Mouse (Mus musculus) embryonic facial prominence, embryonic 11.5 days (tissue): ENCODE data around the gene Hoxa1. TPM values are rescaled to one million over a fixed set of nuclear protein-coding genes. Genes with fewer than 3 reads are reported as not detected.

Source experiments
- ATAC-seq: fragments of 200-750 bp; cut with Nextera tagmentation; replicated peaks from 2 replicates; pipeline ENCODE4 v1.8.0; 2017; ENCODE audit warnings: low read depth; ENCODE audit not compliant: insufficient number of reproducible peaks, low FRiP score, low TSS enrichment
- DNase-seq: peaks from one replicate; pipeline ENCODE4 v3.0.0-alpha.2; 2015; ENCODE audit warnings: low spot score
- H3K27ac ChIP-seq: fragments of 300-500 bp; sonication (generic); replicated peaks from 2 replicates; pipeline ENCODE4 v1.5.1; 2014; ENCODE audit warnings: mild to moderate bottlenecking, low read depth, low read length, control low read depth
- H3K27me3 ChIP-seq: fragments of 300-500 bp; sonication (generic); 2 replicates; pipeline ENCODE4 v1.6.1; 2014; ENCODE audit warnings: mild to moderate bottlenecking, low read length, moderate library complexity, mixed read lengths; ENCODE audit not compliant: control insufficient read depth, insufficient read depth
- H3K36me3 ChIP-seq: fragments of 300-500 bp; sonication (generic); replicated peaks from 2 replicates; pipeline ENCODE4 v1.6.1; 2014; ENCODE audit warnings: low read depth, mild to moderate bottlenecking, low read length, moderate library complexity, mixed read lengths; ENCODE audit not compliant: control insufficient read depth, insufficient read depth
- H3K4me1 ChIP-seq: fragments of 300-500 bp; sonication (generic); 2 replicates; pipeline ENCODE4 v1.6.1; 2014; ENCODE audit warnings: low read length, mixed read lengths; ENCODE audit not compliant: control insufficient read depth, insufficient read depth
- H3K4me2 ChIP-seq: fragments of 300-500 bp; sonication (generic); 2 replicates; pipeline ENCODE4 v1.6.1; 2014; ENCODE audit warnings: low read depth, mild to moderate bottlenecking, control low read depth, low read length, moderate library complexity
- H3K4me3 ChIP-seq: fragments of 300-500 bp; sonication (generic); 2 replicates; pipeline ENCODE4 v1.5.1; 2014; ENCODE audit warnings: low read depth, low read length, control low read depth
- H3K9ac ChIP-seq: fragments of 300-500 bp; sonication (generic); replicated peaks from 2 replicates; pipeline ENCODE4 v1.6.1; 2014; ENCODE audit warnings: mild to moderate bottlenecking, control low read depth, low read length
- H3K9me3 ChIP-seq: fragments of 300-500 bp; sonication (generic); replicated peaks from 2 replicates; pipeline ENCODE4 v1.6.1; 2016; ENCODE audit warnings: mild to moderate bottlenecking, low read length, inconsistent platforms, mixed read lengths; ENCODE audit not compliant: control insufficient read depth
- WGBS: fragments of 180-500 bp; shearing (Covaris S2); extraction: QIAGEN DNeasy Blood & Tissue Kit; methylation state at CpG from one replicate; pipeline ENCODE4 v1.1.7; 2014; 5-methylcytosine and 5-hydroxymethylcytosine counted together
- polyA plus RNA-seq: library from polyadenylated mRNA; unstranded; fragments of >200 nt; fragmentation: Nextera tagmentation; extraction: Ambion mirVana; gene quantifications from 2 replicates; pipeline ENCODE4 v1.2.1, GENCODE M21; 2014

The Hoxa1 gene
- polyA plus RNA-seq, 1 experiment from 2014 or later: 1.1 TPM

DNA sequence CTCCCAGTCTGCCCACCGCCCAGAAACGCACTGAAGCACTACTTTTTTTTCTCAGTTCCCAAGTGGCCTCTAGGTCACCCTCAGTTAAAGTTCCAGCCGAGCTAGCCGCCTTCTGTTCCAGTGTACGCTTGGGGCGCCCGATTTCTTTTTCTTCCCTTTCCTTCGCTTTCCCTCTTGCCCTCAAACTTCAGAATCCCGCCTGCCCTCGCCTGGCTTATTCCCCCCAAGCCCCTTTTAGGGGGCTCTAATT lies 44.9 kb upstream of the Hoxa1 start:
- ATAC-seq: no peak
- H3K9ac ChIP-seq: no peak overlapping the region
- under 1% methylated on average over 10 of the region's 10 CpGs for WGBS

DNA sequence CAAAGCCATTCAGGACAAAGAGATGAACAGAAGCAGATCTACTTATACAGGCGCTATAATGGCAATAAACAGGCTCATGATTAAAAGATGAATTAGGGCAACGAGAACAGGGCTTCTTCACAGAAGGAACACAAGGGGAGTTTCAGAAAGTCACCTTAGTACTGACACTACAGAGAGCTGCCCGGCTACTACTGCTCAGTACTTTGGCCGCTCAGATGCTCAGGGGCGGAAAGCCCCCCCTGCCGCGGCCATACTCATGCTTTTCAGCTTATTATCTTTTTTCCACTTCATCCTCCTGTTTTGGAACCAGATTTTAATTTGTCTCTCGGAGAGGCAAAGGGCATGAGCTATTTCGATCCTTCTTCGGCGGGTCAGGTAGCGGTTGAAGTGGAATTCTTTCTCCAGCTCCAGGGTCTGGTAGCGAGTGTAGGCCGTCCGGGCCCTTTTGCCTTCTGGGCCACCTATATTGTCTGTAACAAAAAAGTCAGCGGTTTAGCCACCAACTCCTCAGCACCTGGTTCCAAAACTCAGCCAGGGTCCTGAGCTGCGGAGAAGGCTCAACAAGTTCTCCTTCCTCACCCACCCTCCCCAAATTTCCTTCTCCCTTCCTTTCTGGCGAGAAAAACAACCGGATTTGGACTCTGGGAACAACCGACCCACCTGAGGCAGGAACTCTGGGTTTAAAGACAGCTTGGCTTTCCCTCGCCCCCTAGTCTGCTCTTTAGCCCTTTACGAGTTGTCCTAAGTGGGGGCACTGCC lies 44.4 kb upstream of the Hoxa1 start:
- Histone ChIP-seq H3K9me3 (no peaks in the 10 kb centered on the region), H3K4me1 (no peaks in the 10 kb centered on the region; the same call in 1 of the 2 replicates), H3K27me3 (peaks cover 94% of the 10 kb centered on the region), H3K27ac (no peak overlapping the region), H3K36me3 (no peaks in the 10 kb centered on the region), H3K9ac (no peak overlapping the region), H3K4me2 (no peak overlapping the region), H3K4me3 (peak overlapping the region; percentile 15; the same call in 1 of the 2 replicates)
- no peak for ATAC-seq
- DNase-seq: no peak
- 2% methylated on average over 22 of the region's 22 CpGs for WGBS

More for the DNA sequence above, 44.9 kb upstream of the Hoxa1 start:
- H3K4me1 ChIP-seq: no peaks in the 10 kb centered on the region; the same call in 1 of the 2 replicates
- H3K4me2 ChIP-seq: no peak overlapping the region
- H3K27ac ChIP-seq: no peak overlapping the region
- no peaks in the 10 kb centered on the region for H3K9me3 ChIP-seq
- no peak for DNase-seq
- peaks cover 95% of the 10 kb centered on the region for H3K27me3 ChIP-seq
- H3K36me3 ChIP-seq: no peaks in the 10 kb centered on the region
- peak overlapping the region; percentile 19; the same call in 1 of the 2 replicates for H3K4me3 ChIP-seq

GRCm38 (mm10) chr6:52201269-52201668 lies 43.2 kb upstream of the Hoxa1 start:
- no peaks in the 10 kb centered on the region; the same call in 1 of the 2 replicates for H3K4me1 ChIP-seq
- H3K27ac ChIP-seq: no peak overlapping the region
- H3K27me3 ChIP-seq: peaks cover 93% of the 10 kb centered on the region
- no peak for ATAC-seq
- no peak overlapping the region for H3K4me3 ChIP-seq
- no peak overlapping the region; the same call in 1 of the 2 replicates for H3K4me2 ChIP-seq
- H3K36me3 ChIP-seq: no peaks in the 10 kb centered on the region
- H3K9me3 ChIP-seq: no peaks in the 10 kb centered on the region
- H3K9ac ChIP-seq: no peak overlapping the region
- DNase-seq: no peak
- 5% methylated on average over 1 of the region's 1 CpGs for WGBS

GRCm38 (mm10) chr6:52200751-52201250 lies 42.7 kb upstream of the Hoxa1 start:
- 5% methylated on average over 10 of the region's 10 CpGs for WGBS
- no peaks in the 10 kb centered on the region for H3K36me3 ChIP-seq
- no peak overlapping the region for H3K4me3 ChIP-seq
- no peak overlapping the region for H3K4me2 ChIP-seq
- H3K27ac ChIP-seq: no peak overlapping the region
- DNase-seq: no peak
- no peak overlapping the region for H3K9ac ChIP-seq
- peaks cover 93% of the 10 kb centered on the region for H3K27me3 ChIP-seq
- ATAC-seq: no peak
- H3K4me1 ChIP-seq: no peaks in the 10 kb centered on the region; the same call in 1 of the 2 replicates
- no peaks in the 10 kb centered on the region for H3K9me3 ChIP-seq

DNA sequence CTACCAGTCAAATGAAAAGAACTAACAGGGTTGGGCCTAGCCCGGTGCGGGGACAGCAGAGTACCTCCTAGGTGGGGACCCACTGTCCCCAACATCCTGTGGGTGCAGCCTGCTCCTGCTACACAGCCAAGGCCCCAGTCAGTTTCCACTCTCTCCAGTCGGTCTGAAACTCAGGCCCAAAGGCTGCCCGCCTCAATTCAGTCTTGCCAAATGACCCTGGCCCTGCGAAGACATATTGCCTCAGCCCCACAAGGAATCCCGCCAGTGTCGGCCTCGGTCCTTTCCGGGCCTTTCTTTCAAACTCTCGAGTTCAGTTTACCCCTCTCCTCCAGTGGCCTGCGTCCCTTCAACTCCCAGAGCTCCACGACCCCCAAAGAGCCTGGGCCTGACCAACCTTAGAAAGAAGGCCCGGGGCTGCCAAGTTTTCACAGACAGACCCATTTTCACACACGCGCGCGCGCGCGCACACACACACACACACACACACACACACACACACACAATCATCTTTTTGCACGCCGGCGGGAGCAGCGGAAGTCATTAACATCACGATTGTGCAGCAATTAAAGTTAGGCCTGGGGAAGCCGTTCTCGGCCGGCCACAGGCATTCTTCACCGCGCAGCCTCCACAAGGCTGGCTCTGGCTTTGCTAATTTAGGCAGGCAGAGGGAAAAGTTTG lies 42.1 kb upstream of the Hoxa1 start:
- no peak overlapping the region for H3K9ac ChIP-seq
- no peak for DNase-seq
- no peak overlapping the region for H3K4me2 ChIP-seq
- H3K36me3 ChIP-seq: no peaks in the 10 kb centered on the region
- 1% methylated on average over 30 of the region's 30 CpGs for WGBS
- no peaks in the 10 kb centered on the region; the same call in 1 of the 2 replicates for H3K4me1 ChIP-seq
- no peak overlapping the region for H3K27ac ChIP-seq
- H3K9me3 ChIP-seq: no peaks in the 10 kb centered on the region
- peaks cover 91% of the 10 kb centered on the region for H3K27me3 ChIP-seq
- H3K4me3 ChIP-seq: no peak overlapping the region
- ATAC-seq: no peak

- DNase-seq (no peak), ATAC-seq (no peak)
- Histone ChIP-seq H3K27me3 (peaks cover 89% of the 10 kb centered on the region), H3K4me3 (no peak overlapping the region), H3K9ac (no peak overlapping the region), H3K4me2 (no peak overlapping the region), H3K27ac (no peak overlapping the region), H3K9me3 (no peaks in the 10 kb centered on the region), H3K36me3 (no peaks in the 10 kb centered on the region), H3K4me1 (no peaks in the 10 kb centered on the region)
- 2% methylated on average over 10 of the region's 10 CpGs for WGBS
Measured at GRCm38 (mm10) chr6:52197271-52197670, 39.2 kb upstream of the Hoxa1 start.

- ATAC-seq (no peak), DNase-seq (no peak)
- Histone ChIP-seq H3K9ac (no peak overlapping the region), H3K4me2 (no peak overlapping the region), H3K27me3 (peaks cover 90% of the 10 kb centered on the region), H3K4me1 (no peaks in the 10 kb centered on the region; the same call in 1 of the 2 replicates), H3K27ac (no peak overlapping the region), H3K9me3 (no peaks in the 10 kb centered on the region), H3K4me3 (no peak overlapping the region), H3K36me3 (no peaks in the 10 kb centered on the region)
- under 1% methylated on average over 9 of the region's 9 CpGs for WGBS
Measured at GRCm38 (mm10) chr6:52196811-52197210, 38.7 kb upstream of the Hoxa1 start.

- Histone ChIP-seq H3K4me3 (no peak overlapping the region), H3K36me3 (no peaks in the 10 kb centered on the region), H3K27ac (no peak overlapping the region), H3K27me3 (peaks cover 88% of the 10 kb centered on the region), H3K9ac (no peak overlapping the region), H3K4me2 (no peak overlapping the region), H3K4me1 (peaks cover 2% of the 10 kb centered on the region; the same call in 1 of the 2 replicates), H3K9me3 (no peaks in the 10 kb centered on the region)
- WGBS: 2% methylated on average over 10 of the region's 10 CpGs
- no peak for ATAC-seq
- no peak for DNase-seq
Measured at GRCm38 (mm10) chr6:52194690-52195089, 36.6 kb upstream of the Hoxa1 start.
